13 mouse cellular contexts compared by ENCODE assay signal in genomic region chr19:5885838-5886237, GRCm38 (mm10). TPM values are rescaled to one million over a fixed set of nuclear protein-coding genes. Genes with fewer than 3 reads are reported as not detected.
DNase-seq lines count a peak whose midpoint lies in the region; ATAC-seq and TF ChIP-seq lines count a peak whose summit lies in the region.
"Had no signal": no experiment of that assay in that cellular context is flagged by ENCODE, and none has a peak within 500 bp of the region (broad histone marks: within the 10 kb centered on the region; RNA-seq: fewer than 3 reads in every experiment).

No protein-coding gene starts in this region.

- no peak overlapping the region for H3K4me3 ChIP-seq in kidney, postnatal 0 days (replicated peaks; ENCODE audit: low read depth, low read length)
- H3K4me3 ChIP-seq: neural tube, embryonic 13.5 days had no signal

- no peak overlapping the region for H3K27ac ChIP-seq in kidney, postnatal 0 days
- H3K27ac ChIP-seq: neural tube, embryonic 13.5 days had no signal

- peak; percentile 70 for TF ChIP-seq CTCF in kidney, postnatal 0 days (IDR thresholded peaks at IDR 0.05; ENCODE audit: low read depth)

- no peak overlapping the region for H3K9ac ChIP-seq in kidney, postnatal 0 days (ENCODE audit: low read depth, low read length)
- H3K9ac ChIP-seq: neural tube, embryonic 13.5 days had no signal

- H3K27me3 ChIP-seq in kidney, postnatal 0 days (ENCODE audit: insufficient read depth, low read length) = no peaks in the 10 kb centered on the region
- H3K27me3 ChIP-seq: neural tube, embryonic 13.5 days had no signal

- no peak for ATAC-seq in kidney, postnatal 0 days (replicated peaks; ENCODE audit: low FRiP score, low read depth)
- ATAC-seq in common myeloid progenitor, adult 5-6 weeks (replicated peaks; ENCODE audit: low read depth, poor library complexity, severe bottlenecking) = 0 out of 2 replicates have a peak, but pooled peaks have one; percentile 23

- no peak overlapping the region for H3K4me2 ChIP-seq in kidney, postnatal 0 days (ENCODE audit: low read length)
- H3K4me2 ChIP-seq: neural tube, embryonic 13.5 days had no signal

- intact Hi-C loops in gastrocnemius, postnatal 36 days (cut with DNase I) = loop anchor here (2.0 kb wide), 1 partner anchor 19 kb away; no protein-coding TSS in a partner anchor
- intact Hi-C loops in heart, postnatal 14 days (cut with DNase I) = loop anchor here (10.0 kb wide), 1 partner anchor 361 kb away; no protein-coding TSS in a partner anchor

- 0 out of 2 replicates have a peak, but pooled peaks cover 6% of the 10 kb centered on the region for H3K36me3 ChIP-seq in kidney, postnatal 0 days (ENCODE audit: insufficient read depth, low read length)

- no peaks in the 10 kb centered on the region for H3K9me3 ChIP-seq in kidney, postnatal 0 days (replicated peaks; ENCODE audit: low read length)
- H3K9me3 ChIP-seq: neural tube, embryonic 13.5 days had no signal

- 65% methylated on average over 4 of the region's 4 CpGs for WGBS in kidney, postnatal 0 days

- H3K4me1 ChIP-seq in kidney, postnatal 0 days (replicated peaks; ENCODE audit: insufficient read depth, low read length) = no peaks in the 10 kb centered on the region; the same call in 1 of the 2 replicates

- DNase-seq in kidney, postnatal 0 days (ENCODE audit: low spot score) = no peak
- no peak for DNase-seq in kidney, adult 11 months
- DNase-seq in 3T3-L1 (ENCODE audit: low read depth, low spot score) (peak; percentile 58), 416B (ENCODE audit: low read depth) (peak; percentile 65)
- no peak for DNase-seq in gastrocnemius, postnatal 36 days
- DNase-seq in heart, postnatal 14 days = no peak
- no peak for DNase-seq in T-cell, adult 2 months (ENCODE audit: low spot score)
- DNase-seq: adrenal gland, adult 2 months; heart, postnatal 4 days; layer of hippocampus, adult 9-11 months; lung, postnatal 14 days had no signal

RNA-seq across cellular contexts. Expression of gene Tigd3, which starts 8.1 kb away (rescaled TPM):
- 2.9 and 3.6 TPM in 2 replicates for polyA plus RNA-seq in kidney, postnatal 0 days (2015; fragmentation: Nextera tagmentation; extraction: Ambion mirVana)
- 0.34 and 2.8 TPM in 2 replicates for total RNA-seq in common myeloid progenitor, adult 5-6 weeks (2017)
- total RNA-seq in gastrocnemius, postnatal 36 days (2021) = under 1 TPM in 1 of 2 experiments, not detected in 1; 0.20 TPM
- under 1 TPM; 0.79 to 0.93 TPM for total RNA-seq in heart, postnatal 14 days (2021)

RNA-seq across cellular contexts. Expression of gene Slc25a45, which starts 8.2 kb away (rescaled TPM):
- 19.9 and 24.5 TPM in 2 replicates for polyA plus RNA-seq in kidney, postnatal 0 days (2015; fragmentation: Nextera tagmentation; extraction: Ambion mirVana)
- total RNA-seq in common myeloid progenitor, adult 5-6 weeks (2017) = 34.0 and 41.0 TPM in 2 replicates
- total RNA-seq in gastrocnemius, postnatal 36 days (2021) = 1 to 10 TPM in 1 of 2 experiments, under 1 TPM in 1; 0.99 to 1.0 TPM
- total RNA-seq in heart, postnatal 14 days (2021) = 1 to 10 TPM; 3.3 to 4.5 TPM

RNA-seq across cellular contexts. Expression of gene Frmd8, which starts 10.8 kb away (rescaled TPM):
- 31.6 and 35.9 TPM in 2 replicates for polyA plus RNA-seq in kidney, postnatal 0 days (2015; fragmentation: Nextera tagmentation; extraction: Ambion mirVana)
- total RNA-seq in common myeloid progenitor, adult 5-6 weeks (2017) = 21.1 and 26.8 TPM in 2 replicates
- 1 to 10 TPM; 4.5 to 5.0 TPM for total RNA-seq in gastrocnemius, postnatal 36 days (2021)
- 10 to 100 TPM; 15.6 to 15.8 TPM for total RNA-seq in heart, postnatal 14 days (2021)

RNA-seq across cellular contexts. Expression of gene Dpf2, which starts 27.0 kb away (rescaled TPM):
- polyA plus RNA-seq in kidney, postnatal 0 days (2015; fragmentation: Nextera tagmentation; extraction: Ambion mirVana) = 108 and 109 TPM in 2 replicates
- 87.4 and 131 TPM in 2 replicates for total RNA-seq in common myeloid progenitor, adult 5-6 weeks (2017)
- total RNA-seq in gastrocnemius, postnatal 36 days (2021) = 10 to 100 TPM; 75.1 to 81.4 TPM
- 100 to 1,000 TPM; 101 TPM for total RNA-seq in heart, postnatal 14 days (2021)

RNA-seq across cellular contexts. Expression of gene Cdc42ep2, which starts 38.8 kb away (rescaled TPM):
- polyA plus RNA-seq in kidney, postnatal 0 days (2015; fragmentation: Nextera tagmentation; extraction: Ambion mirVana) = 13.2 and 14.2 TPM in 2 replicates
- not detected in 2 replicates for total RNA-seq in common myeloid progenitor, adult 5-6 weeks (2017)
- total RNA-seq in gastrocnemius, postnatal 36 days (2021) = 10 to 100 TPM; 10.1 to 12.4 TPM
- total RNA-seq in heart, postnatal 14 days (2021) = 10 to 100 TPM in 1 of 2 experiments, 1 to 10 TPM in 1; 9.9 to 12.0 TPM

Comparison
In these comparisons a context has a peak if more than half of its experiments do, and no peak if none do; other contexts are left out.
1. DNase-seq: peak in 3T3-L1 (single experiment) and 416B (single experiment); none in kidney, postnatal 0 days (single experiment), kidney, adult 11 months (single experiment), gastrocnemius, postnatal 36 days (0 of 2), heart, postnatal 14 days (0 of 2) and T-cell, adult 2 months (single experiment).